Mouse (Mus musculus): Measurements from ENCODE around the gene Tomm34. TPM values are rescaled to one million over a fixed set of nuclear protein-coding genes. Genes with fewer than 3 reads are reported as not detected.

Tomm34 gene
- polyA plus RNA-seq, 1 experiment = 31.0 TPM

DNA sequence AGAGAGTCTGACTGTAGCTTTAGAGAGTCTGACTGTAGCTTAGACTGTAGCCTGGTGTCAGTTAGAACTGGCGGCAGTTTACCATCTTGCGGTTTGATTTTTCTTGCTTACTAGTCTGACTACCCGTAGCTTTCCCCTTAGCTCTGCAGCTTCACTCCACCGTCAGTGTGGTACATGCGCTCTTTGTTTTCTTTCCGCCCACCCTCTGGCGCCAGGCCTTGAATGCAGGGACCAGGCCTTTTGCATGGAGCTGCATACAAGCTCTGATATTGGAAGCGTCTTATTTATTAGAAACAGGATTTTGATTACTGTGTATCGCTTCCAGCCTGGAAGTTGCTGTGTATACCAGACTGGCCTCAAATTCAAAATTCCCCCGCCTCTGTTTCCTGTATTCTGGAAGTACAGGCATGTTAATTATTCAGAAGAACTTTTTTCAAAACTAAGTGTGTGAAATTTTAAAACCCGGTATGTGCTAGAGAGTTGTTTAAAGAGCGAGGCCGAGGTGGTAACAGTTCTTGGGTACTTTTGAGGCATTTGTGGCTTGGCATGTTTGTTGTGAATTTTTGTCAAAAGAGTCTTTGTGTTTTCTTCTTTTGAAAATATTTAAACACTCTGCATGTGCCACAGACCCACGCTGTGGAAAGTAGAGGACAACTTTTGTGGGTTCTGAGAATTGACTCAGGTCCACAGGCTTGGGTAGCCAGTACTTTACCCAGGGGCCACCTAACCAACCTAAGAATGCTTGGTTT lies 35.5 kb upstream of the Tomm34 start:
- Histone ChIP-seq H3K27me3 (replicated peaks; ENCODE audit: control insufficient read depth, insufficient read depth, low read length) (no peaks in the 10 kb centered on the region), H3K36me3 (ENCODE audit: control insufficient read depth, insufficient read depth, low read length) (peaks cover 2% of the 10 kb centered on the region; the same call in 1 of the 2 replicates), H3K4me1 (ENCODE audit: control insufficient read depth, insufficient read depth, low read length) (no peaks in the 10 kb centered on the region), H3K27ac (ENCODE audit: insufficient read depth, low read depth, low read length) (no peak overlapping the region), H3K4me3 (ENCODE audit: insufficient read depth, low read depth, low read length) (no peak overlapping the region)
- DNase-seq = no peak
- WGBS = 89% methylated on average over 14 of the region's 14 CpGs
- TF ChIP-seq CTCF (conservative IDR thresholded peaks at IDR 0.05; ENCODE audit: insufficient read depth, insufficient read length, low read depth, low read length) = no peak
- TF ChIP-seq POLR2A (IDR thresholded peaks at IDR 0.05; ENCODE audit: low read depth, low read length) = no peak

DNA sequence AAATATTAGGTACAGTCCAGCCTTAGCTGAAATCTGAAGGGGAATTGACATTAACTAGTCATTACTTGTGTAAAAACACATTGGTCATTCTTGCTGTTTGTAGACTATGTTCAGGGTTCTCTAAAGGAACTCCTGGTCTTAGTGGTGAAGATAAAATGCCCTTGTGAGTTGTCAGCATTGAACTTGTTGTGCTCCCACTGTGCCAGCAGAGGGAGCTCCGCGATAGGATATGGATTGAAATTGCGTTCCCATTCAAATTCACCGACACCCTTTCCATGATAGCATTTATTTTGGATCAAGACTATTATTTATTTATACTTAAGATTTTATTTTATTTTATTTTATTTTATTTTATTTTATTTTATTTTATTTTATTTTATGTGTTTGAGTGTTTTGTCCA lies 32.5 kb upstream of the Tomm34 start:
- Histone ChIP-seq H3K4me1 (ENCODE audit: control insufficient read depth, insufficient read depth, low read length) (no peaks in the 10 kb centered on the region), H3K36me3 (ENCODE audit: control insufficient read depth, insufficient read depth, low read length) (peaks cover 3% of the 10 kb centered on the region), H3K4me3 (ENCODE audit: insufficient read depth, low read depth, low read length) (no peak overlapping the region), H3K27me3 (replicated peaks; ENCODE audit: control insufficient read depth, insufficient read depth, low read length) (no peaks in the 10 kb centered on the region), H3K27ac (ENCODE audit: insufficient read depth, low read depth, low read length) (no peak overlapping the region)
- WGBS = 24% methylated on average over 4 of the region's 4 CpGs
- TF ChIP-seq CTCF (conservative IDR thresholded peaks at IDR 0.05; ENCODE audit: insufficient read depth, insufficient read length, low read depth, low read length) (peak; percentile 89), POLR2A (IDR thresholded peaks at IDR 0.05; ENCODE audit: low read depth, low read length) (no peak)
- DNase-seq = peak; percentile 69

DNA sequence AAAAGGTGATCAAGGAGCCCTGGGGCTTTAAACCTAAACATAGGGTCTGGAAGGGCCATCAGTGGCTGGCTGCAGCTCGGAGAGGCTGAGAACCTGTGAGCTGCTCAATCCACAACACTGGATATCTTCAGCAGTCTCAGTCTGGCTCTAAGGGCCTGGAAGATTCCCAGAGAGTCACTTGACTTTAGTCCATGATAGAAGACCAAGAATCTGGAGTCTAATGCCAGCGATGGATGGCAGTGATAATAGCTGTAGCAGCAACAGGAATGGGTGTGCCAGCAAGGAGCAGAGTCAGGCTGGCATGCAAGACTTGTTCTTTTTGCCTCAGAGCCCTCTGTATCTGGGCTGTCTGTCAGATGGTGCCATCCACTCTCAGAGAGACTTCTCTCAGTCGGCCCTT lies 31.4 kb upstream of the Tomm34 start:
- H3K4me1 ChIP-seq (ENCODE audit: control insufficient read depth, insufficient read depth, low read length) = no peaks in the 10 kb centered on the region
- H3K27me3 ChIP-seq (replicated peaks; ENCODE audit: control insufficient read depth, insufficient read depth, low read length) = no peaks in the 10 kb centered on the region
- WGBS = 86% methylated on average over 3 of the region's 3 CpGs
- TF ChIP-seq CTCF (conservative IDR thresholded peaks at IDR 0.05; ENCODE audit: insufficient read depth, insufficient read length, low read depth, low read length) = no peak
- TF ChIP-seq POLR2A (IDR thresholded peaks at IDR 0.05; ENCODE audit: low read depth, low read length) = no peak
- no peak overlapping the region for H3K27ac ChIP-seq (ENCODE audit: insufficient read depth, low read depth, low read length)
- no peak for DNase-seq
- no peak overlapping the region for H3K4me3 ChIP-seq (ENCODE audit: insufficient read depth, low read depth, low read length)
- H3K36me3 ChIP-seq (ENCODE audit: control insufficient read depth, insufficient read depth, low read length) = peaks cover 3% of the 10 kb centered on the region

DNA sequence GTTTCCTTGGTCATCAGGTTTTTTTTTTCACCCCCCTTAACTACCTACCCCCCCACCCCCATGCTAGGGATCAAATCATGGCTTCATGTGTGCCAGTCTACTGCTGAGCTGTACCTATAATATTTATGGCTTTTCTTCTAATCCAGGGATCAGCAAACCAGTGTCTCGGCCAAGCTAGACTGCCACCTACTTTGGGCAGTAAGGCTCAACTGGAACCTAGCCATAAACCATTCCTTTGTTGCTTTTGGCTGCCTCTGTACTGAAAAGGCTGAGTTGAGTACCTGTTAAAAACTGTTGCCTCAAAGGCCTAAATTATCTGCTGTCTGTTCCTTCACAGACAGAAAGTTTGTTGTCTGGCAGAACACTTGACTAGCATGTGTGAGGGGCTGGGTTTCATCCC lies 31.0 kb upstream of the Tomm34 start:
- Histone ChIP-seq H3K4me1 (ENCODE audit: control insufficient read depth, insufficient read depth, low read length) (no peaks in the 10 kb centered on the region), H3K27ac (ENCODE audit: insufficient read depth, low read depth, low read length) (no peak overlapping the region), H3K27me3 (replicated peaks; ENCODE audit: control insufficient read depth, insufficient read depth, low read length) (no peaks in the 10 kb centered on the region), H3K36me3 (ENCODE audit: control insufficient read depth, insufficient read depth, low read length) (peaks cover 3% of the 10 kb centered on the region), H3K4me3 (ENCODE audit: insufficient read depth, low read depth, low read length) (no peak overlapping the region)
- no peak for TF ChIP-seq CTCF (conservative IDR thresholded peaks at IDR 0.05; ENCODE audit: insufficient read depth, insufficient read length, low read depth, low read length)
- WGBS = 53% methylated on average over 1 of the region's 1 CpGs
- no peak for DNase-seq

DNA sequence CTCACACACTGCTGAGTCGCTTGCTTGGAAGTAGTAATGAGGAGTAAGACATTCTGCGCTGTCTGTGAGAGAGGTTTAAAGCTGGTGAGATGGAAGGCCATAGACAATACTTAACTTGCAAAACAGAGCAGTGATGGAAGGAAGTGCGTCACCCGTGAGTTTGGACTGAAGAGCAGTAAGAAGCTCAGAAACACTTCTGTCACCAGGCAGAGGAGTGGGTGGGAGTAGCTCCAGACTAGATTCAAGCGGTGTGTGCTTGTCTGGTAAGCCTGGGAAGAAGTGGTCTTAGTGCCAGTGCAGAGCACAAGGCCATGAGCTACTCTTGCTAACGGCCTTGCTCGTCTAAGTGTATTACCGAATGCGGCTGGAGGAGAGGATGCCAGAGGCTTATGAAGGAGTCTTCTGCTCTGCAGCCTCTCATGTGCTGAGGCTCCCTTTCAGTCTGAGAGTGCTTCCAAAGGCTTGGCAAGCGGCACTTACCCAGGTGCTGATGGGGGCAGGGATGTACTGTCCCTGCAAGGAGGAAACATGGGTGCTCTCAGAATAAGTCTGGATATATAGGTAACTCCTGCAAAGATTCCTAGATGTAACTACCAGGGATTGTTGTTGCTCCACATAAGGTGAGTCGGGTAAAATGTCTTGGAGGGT lies 27.8 kb upstream of the Tomm34 start:
- WGBS = 93% methylated on average over 11 of the region's 11 CpGs
- Histone ChIP-seq H3K36me3 (ENCODE audit: control insufficient read depth, insufficient read depth, low read length) (peaks cover 3% of the 10 kb centered on the region), H3K4me1 (ENCODE audit: control insufficient read depth, insufficient read depth, low read length) (no peaks in the 10 kb centered on the region), H3K4me3 (ENCODE audit: insufficient read depth, low read depth, low read length) (no peak overlapping the region), H3K27me3 (replicated peaks; ENCODE audit: control insufficient read depth, insufficient read depth, low read length) (no peaks in the 10 kb centered on the region), H3K27ac (ENCODE audit: insufficient read depth, low read depth, low read length) (no peak overlapping the region)
- TF ChIP-seq POLR2A (IDR thresholded peaks at IDR 0.05; ENCODE audit: low read depth, low read length) (no peak), CTCF (conservative IDR thresholded peaks at IDR 0.05; ENCODE audit: insufficient read depth, insufficient read length, low read depth, low read length) (no peak)
- no peak for DNase-seq

DNA sequence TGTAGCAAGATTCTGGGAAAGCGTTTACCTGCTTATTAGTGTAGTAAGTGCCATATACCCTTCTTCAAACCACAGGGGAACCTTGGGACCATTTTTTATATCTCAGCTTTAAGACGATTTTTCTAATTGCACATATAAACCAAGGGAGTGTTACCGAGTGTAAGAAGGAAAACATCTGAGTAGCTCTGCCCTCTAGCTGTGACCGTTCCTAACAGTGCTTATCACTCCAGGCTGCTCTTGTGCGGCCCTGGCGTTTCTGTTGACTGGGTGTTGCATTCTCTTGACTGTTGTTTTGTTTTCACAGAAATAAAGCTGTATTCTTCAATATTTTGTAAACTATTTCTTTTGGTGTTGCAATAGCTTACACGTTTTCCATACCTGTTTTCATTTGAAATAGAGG lies 23.2 kb upstream of the Tomm34 start:
- DNase-seq = no peak
- no peaks in the 10 kb centered on the region for H3K27me3 ChIP-seq (replicated peaks; ENCODE audit: control insufficient read depth, insufficient read depth, low read length)
- H3K4me3 ChIP-seq (ENCODE audit: insufficient read depth, low read depth, low read length) = no peak overlapping the region
- peaks cover 3% of the 10 kb centered on the region for H3K36me3 ChIP-seq (ENCODE audit: control insufficient read depth, insufficient read depth, low read length)
- WGBS = 65% methylated on average over 7 of the region's 7 CpGs
- no peak overlapping the region for H3K27ac ChIP-seq (ENCODE audit: insufficient read depth, low read depth, low read length)
- TF ChIP-seq CTCF (conservative IDR thresholded peaks at IDR 0.05; ENCODE audit: insufficient read depth, insufficient read length, low read depth, low read length) (no peak), POLR2A (IDR thresholded peaks at IDR 0.05; ENCODE audit: low read depth, low read length) (no peak)
- H3K4me1 ChIP-seq (ENCODE audit: control insufficient read depth, insufficient read depth, low read length) = no peaks in the 10 kb centered on the region

DNA sequence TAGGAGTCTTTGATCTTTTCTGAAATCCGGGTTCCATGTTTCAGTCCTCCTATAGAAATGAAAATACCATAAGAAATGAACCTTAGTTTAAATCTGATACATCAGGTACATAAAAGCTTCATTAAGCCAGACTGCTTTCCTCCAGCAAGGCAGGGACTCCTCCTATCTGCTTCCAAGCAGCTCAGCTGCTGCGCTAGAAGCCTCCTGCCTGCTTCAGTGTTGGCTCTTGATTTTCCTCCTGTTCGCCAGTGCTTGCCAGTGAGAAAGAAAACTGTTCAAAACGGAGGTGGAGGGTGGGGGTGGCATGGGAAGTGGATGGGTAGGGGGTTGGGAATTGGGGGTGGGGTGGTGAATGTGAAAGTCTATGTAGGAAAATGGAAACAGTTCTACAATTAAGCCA lies 18.5 kb upstream of the Tomm34 start:
- DNase-seq = no peak
- no peak for TF ChIP-seq CTCF (conservative IDR thresholded peaks at IDR 0.05; ENCODE audit: insufficient read depth, insufficient read length, low read depth, low read length)
- no peak for TF ChIP-seq POLR2A (IDR thresholded peaks at IDR 0.05; ENCODE audit: low read depth, low read length)
- 86% methylated on average over 4 of the region's 4 CpGs for WGBS
- no peak overlapping the region for H3K4me3 ChIP-seq (ENCODE audit: insufficient read depth, low read depth, low read length)
- H3K27ac ChIP-seq (ENCODE audit: insufficient read depth, low read depth, low read length) = no peak overlapping the region
- no peaks in the 10 kb centered on the region for H3K4me1 ChIP-seq (ENCODE audit: control insufficient read depth, insufficient read depth, low read length)
- no peaks in the 10 kb centered on the region for H3K27me3 ChIP-seq (replicated peaks; ENCODE audit: control insufficient read depth, insufficient read depth, low read length)
- H3K36me3 ChIP-seq (ENCODE audit: control insufficient read depth, insufficient read depth, low read length) = no peaks in the 10 kb centered on the region

All from kidney, adult 2 months (tissue).